Mouse (Mus musculus) layer of hippocampus, postnatal 36 days (tissue): ENCODE results near the gene Mc1r. TPM values are rescaled to one million over a fixed set of nuclear protein-coding genes. Genes with fewer than 3 reads are reported as not detected.
"Not testable (repeated sequence)": the region's sequence is repeated elsewhere in the genome, so short reads cannot be mapped to it uniquely, and the experiment has no call there.

Experiments used
- DNase-seq, 2 experiments: peaks; one replicate each; pipeline ENCODE4 v3.0.0; 2022
- total RNA-seq, 2 experiments: library from RNA; stranded (reverse); gene quantifications; 2 replicates each; pipeline ENCODE4 v1.2.3; 2021

The Mc1r gene
- total RNA-seq, 2 experiments from 2014 or later, result not detected

DNA sequence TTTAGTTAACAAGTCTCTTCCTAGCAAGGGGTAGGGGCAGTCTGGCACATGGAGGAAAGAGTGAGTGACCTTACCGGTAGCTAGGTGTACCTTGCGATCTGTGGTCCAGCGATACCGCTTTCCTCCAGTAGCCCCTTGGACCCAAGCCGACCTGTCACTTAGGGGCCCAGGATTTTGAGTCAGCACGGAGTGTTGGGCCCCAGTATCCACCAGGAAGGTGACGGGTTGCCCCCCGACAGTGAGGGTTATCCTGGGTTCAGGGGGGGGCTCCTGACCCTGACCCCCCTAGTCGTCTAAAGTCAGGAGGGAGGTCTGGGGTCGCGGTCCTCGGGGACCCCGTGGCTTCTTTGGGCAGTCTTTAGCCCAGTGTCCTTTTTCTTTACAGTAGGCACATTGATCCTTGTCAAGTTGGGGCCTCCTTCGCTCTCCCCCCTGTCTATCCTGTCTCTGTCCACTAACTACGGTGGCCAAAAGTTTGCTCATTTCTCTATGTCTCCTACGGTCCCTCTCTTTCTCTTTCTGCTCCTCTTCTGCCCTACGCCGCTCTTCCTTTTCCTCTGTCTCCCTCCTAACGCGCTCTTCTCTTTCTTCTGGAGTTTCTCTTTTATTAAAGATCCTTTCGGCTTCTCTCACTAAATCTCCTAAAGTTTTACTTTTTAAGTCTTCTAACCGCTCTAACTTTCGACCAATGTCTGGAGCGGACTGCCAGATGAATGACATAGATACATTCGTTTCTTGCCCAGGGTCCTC, 24.9 kb downstream of the Mc1r start:
- DNase-seq, result no peak

DNA sequence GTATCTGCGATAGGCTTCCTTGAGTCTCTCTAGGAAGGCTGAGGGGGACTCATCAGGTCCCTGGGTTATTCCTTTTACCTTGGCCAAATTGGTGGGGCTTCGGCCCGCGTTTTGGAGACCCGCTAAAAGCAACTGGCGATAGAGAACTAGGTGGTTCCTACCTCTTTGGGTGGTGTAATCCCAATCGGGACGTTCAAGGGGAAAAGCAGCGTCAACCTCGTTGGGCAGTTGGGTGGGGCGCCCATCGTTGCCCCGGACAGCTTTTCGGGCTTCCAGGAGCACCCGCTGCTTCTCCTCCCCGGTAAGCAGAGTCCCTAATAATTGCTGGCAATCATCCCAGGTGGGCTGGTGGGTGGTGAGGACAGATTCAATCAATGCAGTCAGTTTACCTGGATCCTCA, 25.5 kb downstream of the Mc1r start:
- DNase-seq, result no peak

DNA sequence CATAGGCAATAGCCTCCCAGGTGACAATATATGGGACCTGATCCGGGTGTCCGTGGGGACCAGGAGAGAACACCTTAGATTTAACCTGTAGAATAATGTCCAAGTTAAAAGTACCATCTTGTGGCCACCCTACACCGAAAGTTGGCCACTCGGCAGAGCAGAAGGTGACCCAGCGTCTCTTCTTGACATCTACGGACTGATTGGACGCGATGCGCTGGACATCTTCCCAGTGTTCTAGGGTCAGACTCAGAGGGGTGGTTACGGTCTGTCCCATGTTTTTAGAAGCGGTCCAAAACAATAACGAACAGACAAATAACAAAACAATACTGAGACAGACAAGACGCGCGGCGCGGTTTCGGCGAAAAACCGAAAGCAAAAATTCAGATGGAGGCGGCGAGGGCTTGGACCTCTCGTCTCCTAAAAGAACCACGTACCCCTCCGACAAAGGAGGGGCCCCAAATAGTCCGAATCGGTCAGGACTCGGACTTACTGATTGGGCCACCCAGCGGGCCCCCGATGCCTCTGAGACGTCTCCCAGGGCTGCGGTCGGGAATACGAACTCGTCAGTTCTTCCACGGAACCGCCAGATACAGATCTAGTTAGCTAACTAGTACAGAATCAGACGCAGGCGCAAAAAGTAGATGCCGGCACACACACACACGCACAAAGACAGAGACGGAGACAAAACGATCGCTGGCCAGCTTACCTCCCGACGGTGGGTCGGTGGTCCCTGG, 26.5 kb downstream of the Mc1r start:
- DNase-seq, result not testable (repeated sequence)

DNA sequence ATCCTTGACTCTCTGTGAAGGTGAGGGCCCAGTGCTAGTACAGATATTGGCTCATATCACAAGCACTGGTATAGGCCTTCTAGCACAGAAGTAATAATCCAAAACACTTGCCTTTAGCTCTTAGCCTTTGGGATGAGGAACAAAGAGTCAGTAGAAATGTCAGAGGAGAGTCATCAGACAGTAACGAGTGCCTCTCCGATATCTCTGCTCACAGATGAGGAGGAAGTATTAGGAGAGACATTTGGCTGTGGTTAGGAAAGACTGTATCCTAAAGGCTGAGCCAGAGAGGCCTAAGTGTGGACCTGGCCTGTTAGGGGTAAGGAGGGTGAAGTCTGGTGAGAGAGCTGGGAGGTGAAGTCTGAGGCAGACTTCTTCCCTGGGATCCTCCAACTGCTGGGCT, 34.9 kb downstream of the Mc1r start:
- no peak for DNase-seq

DNA sequence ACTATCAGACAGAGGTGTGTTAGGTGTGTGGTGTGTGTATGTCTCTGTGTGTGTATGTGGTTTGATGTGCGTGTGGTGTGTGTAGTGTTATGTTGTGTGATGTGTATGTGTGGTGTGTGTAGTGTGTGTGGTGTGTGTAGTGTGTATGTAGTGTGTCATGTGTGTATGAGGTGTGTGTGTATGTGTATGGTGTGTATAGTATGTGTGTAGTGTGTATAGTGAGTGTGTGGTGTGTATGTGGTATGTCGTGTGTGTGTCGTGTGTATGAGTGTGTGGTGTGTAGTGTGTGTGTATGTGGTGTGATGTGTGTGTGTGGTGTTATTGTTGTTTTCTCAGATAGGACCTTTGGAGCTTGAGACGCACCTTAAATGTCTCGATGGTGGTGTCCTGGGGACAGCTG, 35.4 kb downstream of the Mc1r start:
- no peak for DNase-seq

DNA sequence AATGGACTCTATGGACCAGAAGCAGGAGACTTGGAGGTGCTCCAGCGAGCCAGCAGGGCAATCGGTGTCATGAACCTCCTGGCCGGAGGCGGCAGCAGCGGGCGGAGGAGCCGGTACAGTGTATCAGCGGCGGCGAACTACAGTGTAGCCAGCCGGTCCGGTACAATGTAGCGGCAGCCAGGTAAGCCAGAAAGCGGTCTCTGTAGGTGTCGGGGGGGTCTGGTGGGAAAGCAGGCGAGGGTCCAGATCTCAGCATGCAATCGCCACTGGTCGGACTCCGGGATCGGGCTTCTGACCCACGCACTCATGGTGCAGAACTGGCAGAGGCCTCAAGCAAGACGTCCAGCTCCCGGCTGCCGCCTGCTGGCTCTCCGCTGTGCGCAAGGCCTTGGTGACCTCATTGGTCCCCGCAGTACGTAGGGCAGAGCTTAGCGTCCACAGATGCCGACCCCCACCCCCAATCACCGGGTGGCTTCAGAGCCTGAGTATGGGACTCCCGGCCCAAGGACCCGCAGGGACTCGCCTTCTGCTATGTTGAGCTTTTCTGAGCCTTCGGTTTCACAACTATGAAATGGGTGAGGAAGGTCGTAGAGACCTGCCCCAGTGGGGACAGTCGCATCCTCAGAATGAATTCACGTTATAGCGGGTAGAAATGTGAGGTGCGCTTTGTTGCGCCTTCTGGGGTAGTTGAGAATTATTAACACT, 36.1 kb downstream of the Mc1r start:
- peak; percentile 91 for DNase-seq

DNA sequence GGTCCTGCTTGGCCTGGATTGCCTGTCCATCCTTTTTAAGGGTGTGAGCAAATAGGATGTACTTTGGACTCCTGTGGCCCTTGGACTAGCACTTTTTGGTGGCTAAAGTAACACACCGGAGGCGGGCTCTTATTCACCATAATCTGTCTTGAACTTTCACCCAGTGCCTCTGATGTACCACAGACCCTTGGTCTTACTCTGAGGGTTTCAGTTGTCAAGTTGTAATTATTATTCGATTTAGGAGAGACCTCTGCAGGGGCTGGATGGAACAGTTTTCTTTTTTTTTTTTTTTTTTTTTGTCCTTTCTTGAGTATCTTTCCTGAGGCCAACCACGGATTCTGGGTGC, 36.6 kb downstream of the Mc1r start:
- no peak for DNase-seq

DNA sequence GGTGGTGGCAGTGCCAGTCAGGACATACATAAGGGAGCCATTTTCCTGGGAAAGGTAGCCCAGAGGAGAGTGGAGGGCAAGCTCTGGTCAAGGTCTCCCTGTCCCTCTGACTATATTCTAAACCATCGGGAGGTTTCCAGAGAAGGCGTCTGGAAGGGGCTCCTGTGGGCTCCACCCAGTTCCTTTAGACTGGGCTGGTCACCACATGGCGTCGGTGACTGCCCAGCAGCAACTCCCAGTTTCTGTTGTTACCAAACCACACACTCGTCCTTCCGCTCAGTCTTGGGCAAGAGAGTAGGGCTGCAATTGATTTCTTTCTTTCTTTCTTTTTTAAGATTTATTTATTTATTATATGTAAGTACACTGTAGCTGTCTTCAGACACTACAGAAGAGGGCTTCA, 37.2 kb downstream of the Mc1r start:
- no peak for DNase-seq

DNA sequence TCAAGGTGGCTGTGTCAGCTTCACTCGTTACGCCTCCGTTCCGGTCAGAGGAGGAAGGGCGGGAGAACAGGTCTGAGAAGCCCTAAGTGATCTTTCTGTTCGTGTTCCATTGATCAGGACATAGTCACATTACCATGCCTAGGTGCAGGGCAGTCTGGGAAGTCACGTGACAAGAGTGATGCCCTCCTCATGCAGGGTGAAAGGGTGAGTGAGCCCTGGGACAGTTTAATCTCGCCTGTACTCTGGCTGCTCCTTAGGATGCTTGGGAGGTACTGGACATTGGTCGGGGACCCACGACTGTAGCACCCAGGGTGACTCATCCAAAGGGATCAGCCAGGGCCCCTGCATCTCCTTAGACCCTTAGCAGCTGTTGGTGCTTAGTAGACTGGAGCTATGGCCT, 39.1 kb downstream of the Mc1r start:
- no peak for DNase-seq

DNA sequence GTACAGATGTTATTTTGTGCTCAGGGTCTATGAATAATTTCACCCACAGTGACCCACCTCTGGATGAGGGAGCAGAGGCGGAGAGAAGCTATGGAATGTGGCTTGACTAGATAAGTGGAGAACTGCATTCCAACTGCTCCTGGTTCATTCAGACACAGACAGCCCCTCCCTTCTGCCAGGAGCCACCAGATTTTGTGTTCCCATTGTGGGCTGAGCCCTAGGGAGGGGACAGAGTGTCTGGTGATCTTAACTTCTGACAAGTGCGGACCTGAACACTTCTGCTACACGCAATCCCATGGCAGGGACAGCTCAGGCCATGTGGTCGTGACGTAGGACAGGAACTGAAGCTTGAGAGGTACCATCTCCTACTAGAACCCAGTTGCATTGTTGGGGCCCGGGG, 39.9 kb downstream of the Mc1r start:
- no peak for DNase-seq

DNA sequence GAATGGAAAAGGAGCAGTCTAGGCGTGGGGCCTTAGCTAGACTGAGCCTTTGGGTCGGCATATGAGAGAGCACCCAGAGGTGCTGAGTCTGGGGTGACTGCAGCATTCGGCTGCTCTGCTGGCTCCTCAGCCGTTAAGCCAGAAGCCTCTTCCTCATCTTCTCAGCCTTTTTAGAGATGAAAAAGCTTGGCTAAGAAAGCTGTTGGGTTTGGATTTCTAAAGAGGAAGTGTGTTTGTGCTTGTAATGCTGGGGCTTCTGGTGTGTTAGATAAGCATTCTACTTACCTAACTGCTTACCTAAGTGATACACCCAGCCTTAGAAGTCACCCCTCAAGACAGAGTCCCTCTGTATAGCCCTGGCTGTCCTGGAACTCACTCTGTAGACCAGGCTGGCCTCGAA, 43.9 kb downstream of the Mc1r start:
- DNase-seq, result no peak

DNA sequence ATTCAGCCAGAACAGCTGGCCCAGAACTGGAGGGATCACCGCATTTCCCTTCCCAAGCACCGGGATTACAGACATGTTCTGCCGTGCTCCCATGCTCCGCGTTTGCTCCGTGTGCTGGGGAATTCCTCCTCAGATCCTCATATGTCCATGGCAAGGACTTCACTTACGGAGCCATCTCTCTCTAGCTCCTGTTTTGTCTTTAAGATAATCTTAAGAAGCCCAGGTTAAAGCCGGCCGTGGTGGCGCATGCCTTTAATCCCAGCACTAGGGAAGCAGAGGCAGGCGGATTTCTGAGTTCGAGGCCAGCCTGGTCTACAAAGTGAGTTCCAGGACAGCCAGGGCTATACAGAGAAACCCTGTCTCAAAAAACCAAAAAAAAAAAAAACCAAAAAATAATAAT, 44.8 kb downstream of the Mc1r start:
- not testable (repeated sequence) for DNase-seq

DNA sequence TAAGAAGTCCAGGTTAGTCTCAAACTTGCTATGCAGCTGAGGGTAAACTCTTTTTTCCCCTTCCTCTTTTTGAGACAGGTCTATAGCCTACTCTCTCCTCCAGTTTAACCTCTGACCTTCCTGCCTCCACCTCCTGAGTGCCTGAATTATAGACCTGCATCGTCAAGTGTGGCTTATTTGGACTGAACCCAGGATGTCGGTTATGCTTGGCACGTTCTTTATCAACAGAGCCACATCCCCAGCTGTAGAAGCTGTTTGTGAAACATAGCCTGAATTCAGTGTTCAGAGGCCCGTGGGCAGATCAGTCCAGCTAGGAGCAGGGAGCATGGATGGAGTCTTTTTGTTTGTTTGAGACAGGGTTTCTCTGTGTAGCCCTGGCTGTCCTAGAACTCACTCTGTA, 45.2 kb downstream of the Mc1r start:
- DNase-seq, result no peak

DNA sequence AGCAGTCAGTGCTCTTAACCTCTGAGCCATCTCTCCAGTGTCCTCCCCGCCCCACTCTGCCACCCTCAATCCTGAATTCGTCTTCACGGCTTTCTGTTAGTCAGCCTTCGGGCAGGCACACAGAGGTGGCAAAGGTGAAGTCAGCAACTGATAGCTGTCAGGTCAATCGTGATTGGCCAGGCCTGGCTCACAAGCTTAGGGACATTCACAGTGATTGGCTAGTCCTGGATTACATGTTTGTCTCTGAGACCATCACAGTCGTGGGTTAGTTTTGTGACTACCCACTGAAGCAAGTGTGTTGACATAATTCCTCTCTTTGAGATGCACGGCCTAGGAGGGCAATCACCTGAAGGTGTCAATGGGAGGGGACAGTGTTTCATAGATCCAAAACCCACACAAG, 46.4 kb downstream of the Mc1r start:
- no peak for DNase-seq

DNA sequence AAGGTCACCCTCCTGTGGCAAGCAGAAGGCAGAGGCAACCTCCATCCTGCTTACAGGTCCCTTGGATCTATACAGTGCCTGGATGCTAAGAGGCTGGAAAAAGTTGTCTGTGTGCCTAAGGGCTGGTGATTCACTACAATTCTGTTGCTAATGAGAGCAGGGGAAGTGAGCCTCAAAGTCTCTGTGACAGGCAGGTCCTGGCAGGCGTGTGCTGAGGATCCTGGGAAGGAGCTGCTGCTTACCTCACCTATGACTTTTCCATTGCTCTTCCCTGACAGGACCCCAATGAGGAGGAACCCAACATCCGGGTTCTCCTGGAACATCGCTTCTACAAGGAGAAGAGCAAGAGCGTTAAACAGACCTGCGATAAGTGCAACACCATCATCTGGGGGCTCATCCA, 47.0 kb downstream of the Mc1r start:
- no peak for DNase-seq

DNA sequence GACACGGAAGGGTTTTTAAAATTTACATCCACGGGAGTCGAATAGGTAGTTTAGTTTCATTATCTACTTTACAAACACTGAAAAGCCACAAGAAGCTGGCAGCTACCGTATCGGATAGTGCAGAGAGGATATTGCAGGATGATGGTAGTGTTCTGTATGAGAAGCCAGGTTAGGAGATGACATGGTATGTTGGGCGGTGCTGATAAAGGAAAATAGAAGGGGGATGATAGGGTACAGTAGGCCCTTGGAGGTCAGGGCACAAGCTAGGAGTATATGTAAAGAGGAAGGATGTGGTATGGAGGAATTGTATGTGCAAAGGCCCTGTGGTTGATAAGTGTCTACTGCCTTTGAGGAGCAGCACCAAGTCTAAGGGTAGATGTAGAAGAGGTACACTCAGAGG, 47.7 kb downstream of the Mc1r start:
- DNase-seq, result no peak

Other genes starting within 250 kb of the Mc1r start
- 1 to 10 TPM; 1.6 to 2.2 TPM for gene Sult5a1, start 248.8 kb upstream of the Mc1r start, total RNA-seq
- gene Dpep1, start 220.9 kb upstream of the Mc1r start, total RNA-seq, result under 1 TPM in 1 of 2 experiments, not detected in 1; 0.23 TPM
- gene Chmp1a, start 194.3 kb upstream of the Mc1r start, total RNA-seq, result 100 to 1,000 TPM in 1 of 2 experiments, 10 to 100 TPM in 1; 96.7 to 101 TPM
- 1 to 10 TPM; 5.6 to 7.0 TPM for gene Spata33, start 194.3 kb upstream of the Mc1r start, total RNA-seq
- 10 to 100 TPM; 89.6 to 99.3 TPM for gene Cdk10, start 182.3 kb upstream of the Mc1r start, total RNA-seq
- gene Spata2l, start 170.9 kb upstream of the Mc1r start, total RNA-seq, result 10 to 100 TPM; 80.7 to 81.4 TPM
- 10 to 100 TPM; 24.3 to 26.6 TPM for gene Zfp276, start 152.9 kb upstream of the Mc1r start, total RNA-seq
- gene Vps9d1, start 152.8 kb upstream of the Mc1r start, total RNA-seq, result 10 to 100 TPM; 49.7 to 51.6 TPM
- 1 to 10 TPM; 3.6 to 4.0 TPM for gene Fanca, start 88.5 kb upstream of the Mc1r start, total RNA-seq
- gene Spire2, start 74.4 kb upstream of the Mc1r start, total RNA-seq, result 10 to 100 TPM; 15.2 to 17.2 TPM
- 100 to 1,000 TPM; 510 to 526 TPM for gene Tcf25, start 33.4 kb upstream of the Mc1r start, total RNA-seq
- gene Tubb3, start 4.3 kb downstream of the Mc1r start, total RNA-seq, result 100 to 1,000 TPM; 290 to 324 TPM
- gene Def8, start 16.4 kb downstream of the Mc1r start, total RNA-seq, result 10 to 100 TPM; 53.4 to 57.4 TPM
- gene Afg3l1, start 70.8 kb downstream of the Mc1r start, total RNA-seq, result 10 to 100 TPM; 24.7 to 27.9 TPM
- 10 to 100 TPM; 10.9 to 11.0 TPM for gene Dbndd1, start 108.4 kb downstream of the Mc1r start, total RNA-seq
- gene Gas8, start 111.7 kb downstream of the Mc1r start, total RNA-seq, result 10 to 100 TPM; 25.8 to 27.5 TPM
- 10 to 100 TPM; 36.0 to 45.7 TPM for gene Rhou, start 246.8 kb downstream of the Mc1r start, total RNA-seq